ENCODE assay signal across 16 mouse cellular contexts in genomic region chr13:11836304-11837078, GRCm38 (mm10).
A peak's percentile ranks its signal among the peaks of the same experiment; 100 is the strongest.
DNase-seq lines count a peak whose midpoint lies in the region; ATAC-seq and TF ChIP-seq lines count a peak whose summit lies in the region.
"Had no signal": no experiment of that assay in that cellular context is flagged by ENCODE, and none has a peak within 500 bp of the region (broad histone marks: within the 10 kb centered on the region; RNA-seq: fewer than 3 reads in every experiment).

No protein-coding gene starts in this region.

- no peak for TF ChIP-seq EP300 in ES-Bruce4 (IDR thresholded peaks at IDR 0.05; ENCODE audit: insufficient read depth, low read depth, low read length)

- DNase-seq in hindbrain, embryonic 10.5 days (ENCODE audit: low spot score): no peak
- DNase-seq in G1E (ENCODE audit: low spot score): peak; percentile 45
- DNase-seq in urinary bladder, postnatal 25 days (ENCODE audit: low spot score): no peak
- no peak for DNase-seq in limb, embryonic 10.5 days (ENCODE audit: low spot score)
- DNase-seq in kidney, adult 2 months: no peak
- DNase-seq: adrenal gland, postnatal 10 days; cerebellum, adult 18-20 months; heart, adult 18-20 months; layer of hippocampus, adult 9-11 months; right cerebral cortex, postnatal 25 days had no signal

- no peaks in the 10 kb centered on the region for H3K36me3 ChIP-seq in hindbrain, embryonic 10.5 days
- no peaks in the 10 kb centered on the region for H3K36me3 ChIP-seq in hindbrain, embryonic 16.5 days (ENCODE audit: control insufficient read depth, insufficient read depth, low read length)
- H3K36me3 ChIP-seq in ES-Bruce4 (ENCODE audit: control insufficient read depth, insufficient read depth, low read length, poor library complexity, severe bottlenecking): no peaks in the 10 kb centered on the region
- H3K36me3 ChIP-seq in G1E (replicated peaks): no peaks in the 10 kb centered on the region
- H3K36me3 ChIP-seq in liver, embryonic 12.5 days: no peaks in the 10 kb centered on the region
- H3K36me3 ChIP-seq in limb, embryonic 10.5 days: no peaks in the 10 kb centered on the region
- H3K36me3 ChIP-seq in kidney, adult 2 months (ENCODE audit: control insufficient read depth, insufficient read depth, low read length): no peaks in the 10 kb centered on the region
- H3K36me3 ChIP-seq: embryonic facial prominence, embryonic 12.5 days; intestine, embryonic 15.5 days; limb, embryonic 13.5 days had no signal

- WGBS in hindbrain, embryonic 10.5 days: 67% methylated on average over 6 of the region's 6 CpGs
- 61% methylated on average over 6 of the region's 6 CpGs for WGBS in hindbrain, embryonic 16.5 days
- 26% methylated on average over 6 of the region's 6 CpGs for WGBS in liver, embryonic 12.5 days (ENCODE audit: insufficient replicate concordance)
- WGBS in limb, embryonic 10.5 days: 60% methylated on average over 6 of the region's 6 CpGs
- WGBS in kidney, adult 2 months: 66% methylated on average over 6 of the region's 6 CpGs

- H3K27me3 ChIP-seq in hindbrain, embryonic 10.5 days (ENCODE audit: insufficient read depth, poor library complexity, severe bottlenecking): no peaks in the 10 kb centered on the region
- H3K27me3 ChIP-seq in hindbrain, embryonic 16.5 days (replicated peaks; ENCODE audit: control insufficient read depth, insufficient read depth, low read length): no peaks in the 10 kb centered on the region
- H3K27me3 ChIP-seq in ES-Bruce4 (ENCODE audit: control insufficient read depth, insufficient read depth, low read length, poor library complexity, severe bottlenecking) (no peaks in the 10 kb centered on the region), G1E (ENCODE audit: insufficient read depth, low read length) (no peaks in the 10 kb centered on the region)
- no peaks in the 10 kb centered on the region for H3K27me3 ChIP-seq in liver, embryonic 12.5 days (replicated peaks)
- no peaks in the 10 kb centered on the region for H3K27me3 ChIP-seq in limb, embryonic 10.5 days (ENCODE audit: low read depth, poor library complexity, severe bottlenecking)
- H3K27me3 ChIP-seq in kidney, adult 2 months (replicated peaks; ENCODE audit: control insufficient read depth, insufficient read depth, low read length): no peaks in the 10 kb centered on the region
- H3K27me3 ChIP-seq: embryonic facial prominence, embryonic 12.5 days; intestine, embryonic 15.5 days; limb, embryonic 13.5 days had no signal

- H3K9ac ChIP-seq in hindbrain, embryonic 16.5 days (ENCODE audit: low read depth, low read length): no peak overlapping the region
- H3K9ac ChIP-seq in ES-Bruce4 (ENCODE audit: low read depth, poor library complexity, severe bottlenecking): no peak overlapping the region
- peak overlapping the region; percentile 54 for H3K9ac ChIP-seq in liver, embryonic 12.5 days
- H3K9ac ChIP-seq: embryonic facial prominence, embryonic 12.5 days; intestine, embryonic 15.5 days; limb, embryonic 13.5 days had no signal

- no peak overlapping the region for H3K4me2 ChIP-seq in hindbrain, embryonic 16.5 days (ENCODE audit: low read length)
- peak overlapping the region; percentile 52 for H3K4me2 ChIP-seq in liver, embryonic 12.5 days
- H3K4me2 ChIP-seq: embryonic facial prominence, embryonic 12.5 days; intestine, embryonic 15.5 days; limb, embryonic 13.5 days had no signal

- H3K4me1 ChIP-seq in hindbrain, embryonic 10.5 days (replicated peaks): no peaks in the 10 kb centered on the region
- no peaks in the 10 kb centered on the region for H3K4me1 ChIP-seq in hindbrain, embryonic 16.5 days (ENCODE audit: control insufficient read depth, insufficient read depth, low read depth, low read length)
- peaks cover 3% of the 10 kb centered on the region for H3K4me1 ChIP-seq in ES-Bruce4 (ENCODE audit: control insufficient read depth, insufficient read depth, low read length)
- H3K4me1 ChIP-seq in G1E (ENCODE audit: insufficient read depth, low read depth, low read length): peaks cover 47% of the 10 kb centered on the region
- H3K4me1 ChIP-seq in liver, embryonic 12.5 days: peaks cover 48% of the 10 kb centered on the region
- H3K4me1 ChIP-seq in limb, embryonic 10.5 days: no peaks in the 10 kb centered on the region
- no peaks in the 10 kb centered on the region for H3K4me1 ChIP-seq in kidney, adult 2 months (ENCODE audit: control insufficient read depth, insufficient read depth, low read length)
- H3K4me1 ChIP-seq: embryonic facial prominence, embryonic 12.5 days; intestine, embryonic 15.5 days; limb, embryonic 13.5 days had no signal

- no peak for TF ChIP-seq POLR2A in ES-Bruce4 (IDR thresholded peaks at IDR 0.05; ENCODE audit: insufficient read depth, low read length)
- no peak for TF ChIP-seq POLR2A in kidney, adult 2 months (IDR thresholded peaks at IDR 0.05; ENCODE audit: low read depth, low read length)

- TF ChIP-seq CTCF in ES-Bruce4 (IDR thresholded peaks at IDR 0.05; ENCODE audit: low read depth, low read length) (no peak), G1E (IDR thresholded peaks at IDR 0.05; ENCODE audit: low read depth, low read length) (no peak)
- no peak for TF ChIP-seq CTCF in kidney, adult 2 months (conservative IDR thresholded peaks at IDR 0.05; ENCODE audit: insufficient read depth, insufficient read length, low read depth, low read length)

- H3K9me3 ChIP-seq in hindbrain, embryonic 10.5 days: no peaks in the 10 kb centered on the region
- H3K9me3 ChIP-seq in hindbrain, embryonic 16.5 days (ENCODE audit: control insufficient read depth, low read length): no peaks in the 10 kb centered on the region
- H3K9me3 ChIP-seq in ES-Bruce4 (replicated peaks; ENCODE audit: control insufficient read depth, insufficient read depth, low read length, poor library complexity, severe bottlenecking) (no peaks in the 10 kb centered on the region), G1E (replicated peaks) (no peaks in the 10 kb centered on the region)
- no peaks in the 10 kb centered on the region for H3K9me3 ChIP-seq in liver, embryonic 12.5 days (replicated peaks)
- no peaks in the 10 kb centered on the region for H3K9me3 ChIP-seq in limb, embryonic 10.5 days (replicated peaks)
- H3K9me3 ChIP-seq: embryonic facial prominence, embryonic 12.5 days; intestine, embryonic 15.5 days; limb, embryonic 13.5 days had no signal

- peak overlapping the region; percentile 8; the same call in 1 of the 2 replicates for H3K27ac ChIP-seq in hindbrain, embryonic 10.5 days
- no peak overlapping the region for H3K27ac ChIP-seq in hindbrain, embryonic 16.5 days (ENCODE audit: low read depth, low read length)
- H3K27ac ChIP-seq in ES-Bruce4 (ENCODE audit: insufficient read depth, low read length): peak overlapping the region; percentile 44; the same call in 1 of the 2 replicates
- peak overlapping the region; percentile 91 for H3K27ac ChIP-seq in liver, embryonic 12.5 days
- H3K27ac ChIP-seq in limb, embryonic 10.5 days: no peak overlapping the region; the same call in 1 of the 2 replicates
- H3K27ac ChIP-seq in kidney, adult 2 months (ENCODE audit: insufficient read depth, low read depth, low read length): no peak overlapping the region
- H3K27ac ChIP-seq: embryonic facial prominence, embryonic 12.5 days; intestine, embryonic 15.5 days; limb, embryonic 13.5 days had no signal

- no peak for ATAC-seq in hindbrain, embryonic 16.5 days
- ATAC-seq in G1E (ENCODE audit: extremely low read depth, insufficient number of reproducible peaks, low FRiP score, poor library complexity, severe bottlenecking): peak; percentile 81
- ATAC-seq in liver, embryonic 12.5 days: peak; percentile 93
- ATAC-seq: intestine, embryonic 15.5 days had no signal

- no peak overlapping the region for H3K4me3 ChIP-seq in hindbrain, embryonic 10.5 days
- no peak overlapping the region for H3K4me3 ChIP-seq in hindbrain, embryonic 16.5 days (ENCODE audit: low read length)
- H3K4me3 ChIP-seq in ES-Bruce4 (ENCODE audit: low read depth, low read length) (no peak overlapping the region), G1E (ENCODE audit: low read depth, low read length) (no peak overlapping the region; the same call in 1 of the 2 replicates)
- no peak overlapping the region for H3K4me3 ChIP-seq in liver, embryonic 12.5 days
- H3K4me3 ChIP-seq in limb, embryonic 10.5 days: no peak overlapping the region
- H3K4me3 ChIP-seq in kidney, adult 2 months (ENCODE audit: insufficient read depth, low read depth, low read length): no peak overlapping the region
- H3K4me3 ChIP-seq: embryonic facial prominence, embryonic 12.5 days; intestine, embryonic 15.5 days; limb, embryonic 13.5 days had no signal

Comparison
In these comparisons a context has a peak if more than half of its experiments do, and no peak if none do; other contexts are left out.
1. H3K27ac ChIP-seq: peak in hindbrain, embryonic 10.5 days (single experiment), ES-Bruce4 (single experiment) and liver, embryonic 12.5 days (single experiment); none in hindbrain, embryonic 16.5 days (single experiment), limb, embryonic 10.5 days (single experiment) and kidney, adult 2 months (single experiment).